Mouse (Mus musculus) myocyte (in vitro differentiated cells): Measurements from ENCODE around the gene Pitpnm3.

Experiments
- CEBPB ChIP-seq: IDR thresholded peaks from 2 replicates; pipeline ENCODE4 v1.6.1; 2011; ENCODE audit warnings: mild to moderate bottlenecking, moderate library complexity; ENCODE audit not compliant: poor library complexity, insufficient read depth, severe bottlenecking
- E2F4 ChIP-seq: IDR thresholded peaks from one replicate; pipeline ENCODE4 v1.6.1; 2011; ENCODE audit warnings: mild to moderate bottlenecking, control low read depth, moderate library complexity; ENCODE audit not compliant: insufficient read depth
- MAX ChIP-seq: IDR thresholded peaks from one replicate; pipeline ENCODE4 v1.6.1; 2011; ENCODE audit warnings: low read depth, mild to moderate bottlenecking, control low read depth
- MYOD1 ChIP-seq, 3 experiments: IDR thresholded peaks; one replicate each; pipeline ENCODE4 v1.6.1; 2011; ENCODE audit warnings: control low read depth in 2 of 3, low read depth in 2 of 3, mild to moderate bottlenecking in 2 of 3, moderate library complexity in 1 of 3; ENCODE audit not compliant: insufficient read length in 2 of 3, control insufficient read depth in 1 of 3
- MYOG ChIP-seq, 3 experiments: IDR thresholded peaks; one replicate each; pipeline ENCODE4 v1.6.1; 2011; ENCODE audit warnings: control low read depth in 2 of 3, low read depth in 2 of 3, mild to moderate bottlenecking in 2 of 3; ENCODE audit not compliant: insufficient read length in 2 of 3, control insufficient read depth in 1 of 3, insufficient read depth in 1 of 3
- POLR2A ChIP-seq: IDR thresholded peaks from one replicate; pipeline ENCODE4 v1.6.1; 2011; ENCODE audit warnings: low read depth, mild to moderate bottlenecking, control low read depth, moderate library complexity; ENCODE audit not compliant: insufficient read length
- POLR2AphosphoS2 ChIP-seq: IDR thresholded peaks from one replicate; pipeline ENCODE4 v1.6.1; 2011; ENCODE audit warnings: low read depth, control low read depth; ENCODE audit not compliant: insufficient read length
- TCF3 ChIP-seq: IDR thresholded peaks from one replicate; pipeline ENCODE4 v1.6.1; 2011; ENCODE audit warnings: low read depth, control low read depth; ENCODE audit not compliant: insufficient read length
- USF1 ChIP-seq: IDR thresholded peaks from one replicate; pipeline ENCODE4 v1.6.1; 2011; ENCODE audit warnings: low read depth, mild to moderate bottlenecking, control low read depth, moderate library complexity

DNA sequence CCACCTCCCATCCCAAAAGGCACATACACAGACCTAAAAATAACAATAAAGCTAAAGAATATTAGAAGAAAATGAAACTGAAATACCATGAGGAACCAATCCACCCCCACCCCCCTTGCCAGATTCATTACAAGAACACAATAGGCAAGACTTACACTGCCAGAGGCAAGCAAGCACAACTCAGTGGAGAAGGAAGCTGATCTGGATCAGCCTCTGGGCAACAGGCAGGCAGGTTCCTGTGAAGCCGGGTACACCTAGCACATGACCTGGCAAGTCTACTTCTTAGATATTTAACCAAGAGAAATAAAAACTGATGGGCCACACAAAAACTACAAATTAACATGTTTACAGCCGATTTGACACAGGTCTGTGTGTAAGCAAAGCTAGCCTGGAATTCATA, 27.6 kb upstream of the Pitpnm3 start:
- TF ChIP-seq POLR2AphosphoS2 (no peak), POLR2A (no peak), TCF3 (no peak), MAX (no peak), MYOD1 (IDR thresholded peaks at IDR 0.05; ENCODE audit: control insufficient read depth in 1 of 3, insufficient read length in 2 of 3, low read depth in 2 of 3) (no peak), CEBPB (no peak), MYOG (IDR thresholded peaks at IDR 0.05; ENCODE audit: control insufficient read depth in 1 of 3, insufficient read depth in 1 of 3, insufficient read length in 2 of 3, low read depth in 2 of 3) (no peak), USF1 (no peak), E2F4 (no peak)
